Mouse (Mus musculus) T-helper 17 cell (primary cell): ENCODE measurements around the gene Dmxl2.

Experiments
- in situ Hi-C, 2 experiments: fragments of 300-600 bp; cut with MboI, MseI; formaldehyde crosslinking; loops; 1 replicate in 1 of 2; 2 replicates in 1 of 2; pipeline ENCODE4 v1.15.1; 2025; ENCODE audit warnings: high pct_unique_total_duplicates in 2 of 2

Gene Dmxl2

DNA sequence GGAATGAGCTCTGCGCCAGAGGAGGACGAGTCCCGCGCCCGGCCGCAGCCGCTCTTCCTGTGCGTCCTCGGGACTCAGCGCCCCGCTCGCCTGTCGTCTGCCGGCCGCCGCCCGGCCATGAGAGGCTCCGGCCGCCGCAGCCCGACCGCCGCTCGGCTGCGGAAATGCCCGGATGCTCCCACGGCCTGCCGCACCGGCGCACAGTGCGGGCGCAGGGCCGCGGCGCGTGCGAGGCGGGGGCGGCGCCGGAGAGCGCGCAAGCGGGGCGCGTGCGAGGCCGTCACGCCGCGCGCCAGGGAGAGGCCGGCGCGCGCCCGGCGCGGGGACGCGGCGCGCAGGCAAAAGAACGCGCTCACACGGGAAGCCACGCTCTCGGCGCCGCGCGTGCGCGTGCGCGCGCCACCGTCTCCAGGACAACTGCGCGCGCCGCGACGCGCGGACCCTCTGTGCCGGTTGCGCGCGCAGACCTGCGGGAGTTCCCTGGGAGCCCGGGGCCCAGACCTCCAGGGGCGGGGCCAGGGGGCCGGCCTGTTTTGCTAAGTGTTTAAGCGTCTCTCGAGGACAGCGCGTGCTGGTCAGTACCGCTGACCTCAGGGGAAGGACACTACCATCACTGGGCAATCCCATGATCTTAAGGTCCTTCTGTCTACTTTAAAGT is at the start of gene Dmxl2:
Gene Dmxl2, minus strand, starts transcription at position 174 of the 658 bp plus-strand sequence.
- in situ Hi-C loops = no loop called here

DNA sequence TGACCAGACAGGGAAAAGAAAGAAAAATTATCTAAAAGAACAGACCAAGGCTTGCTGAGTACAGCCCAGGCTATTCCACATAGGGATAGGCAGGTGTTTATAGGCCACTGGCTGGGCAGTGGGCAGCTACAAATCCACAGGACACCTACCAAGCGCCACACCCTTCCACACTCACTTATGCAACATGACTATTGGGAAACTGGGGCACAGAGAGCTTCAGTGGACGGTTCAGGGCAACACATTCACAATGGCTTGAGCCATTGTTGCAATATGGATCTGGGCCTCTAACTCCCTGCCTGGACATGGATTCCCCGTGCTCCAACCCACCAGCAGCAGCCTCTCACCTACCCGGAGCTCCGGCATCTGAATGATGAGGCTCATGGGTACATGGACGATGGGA is 48.0 kb upstream of the Dmxl2 start:
- in situ Hi-C loops = no loop called here

DNA sequence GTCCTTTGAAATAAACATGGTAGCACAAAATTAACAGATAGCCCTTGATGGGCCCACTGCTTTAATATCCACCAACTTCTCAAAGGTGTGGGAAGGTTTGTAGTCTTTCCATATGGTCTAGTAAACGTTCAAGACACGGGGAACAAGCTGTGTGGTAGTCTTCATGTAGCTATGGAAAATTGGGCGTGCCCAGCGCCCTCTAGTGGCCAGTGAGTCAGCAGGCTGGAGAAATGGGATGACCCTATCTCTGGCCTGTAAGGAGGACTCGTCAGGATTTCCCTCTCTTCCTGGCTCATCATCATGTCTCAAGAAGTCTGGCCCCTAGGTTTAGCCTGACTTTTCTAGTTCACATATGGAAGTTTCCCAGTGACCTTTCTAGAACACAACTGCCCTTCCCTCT is 46.1 kb upstream of the Dmxl2 start:
- in situ Hi-C loops = no loop called here

DNA sequence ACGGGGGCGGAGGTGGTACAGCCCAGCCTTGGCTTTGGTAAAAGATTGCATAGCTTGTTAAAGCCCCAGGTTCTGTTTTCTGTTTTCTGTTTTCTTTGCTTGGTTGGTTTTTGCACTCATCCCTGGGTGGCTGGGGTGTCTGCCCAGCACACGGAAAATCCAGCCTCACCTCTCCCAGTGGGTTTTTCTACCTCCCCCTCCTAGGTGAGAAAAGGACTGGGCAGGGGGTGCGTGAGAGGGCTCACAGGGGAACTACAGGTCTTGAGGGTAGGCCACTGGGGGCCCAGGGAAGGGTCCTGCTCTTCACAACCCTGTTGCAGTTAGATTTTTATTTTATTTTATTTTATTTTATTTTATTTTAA is 43.5 kb upstream of the Dmxl2 start:
- in situ Hi-C loops = no loop called here

DNA sequence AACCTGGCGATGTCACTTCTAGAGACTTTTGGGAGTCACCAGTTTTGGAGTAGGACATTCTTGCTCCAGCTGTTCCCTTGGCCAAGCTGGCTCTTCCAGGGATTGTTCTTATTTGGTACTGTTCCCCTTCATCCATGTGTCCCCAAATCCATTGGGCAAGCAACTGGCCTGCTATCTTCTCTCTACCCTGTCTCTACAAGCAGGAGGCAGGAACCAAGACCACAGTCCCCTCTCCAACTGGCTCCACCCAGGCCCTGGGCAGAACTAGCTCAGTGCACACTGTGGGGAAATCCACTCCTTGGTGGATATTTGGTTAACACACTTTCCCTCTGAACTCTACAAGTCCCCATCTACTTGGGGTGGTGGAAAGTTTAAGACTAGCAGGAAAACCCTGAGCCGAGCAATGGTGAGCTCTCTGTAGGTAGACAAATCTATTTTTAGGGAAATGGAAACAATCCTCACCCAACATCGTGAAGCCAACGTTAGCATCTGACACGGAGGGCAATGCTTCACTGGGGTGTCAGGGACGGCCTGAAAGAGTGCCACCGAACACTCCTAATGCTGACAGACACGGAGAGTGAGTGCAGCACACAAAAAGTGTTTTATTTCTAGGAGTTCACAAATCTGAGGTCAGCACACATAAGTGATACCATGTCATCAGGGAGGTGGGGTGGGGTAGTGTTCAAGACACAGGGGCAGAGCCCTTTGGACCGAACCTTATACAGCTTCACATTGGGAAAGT is 43.0 kb upstream of the Dmxl2 start:
- in situ Hi-C loops = no loop called here

DNA sequence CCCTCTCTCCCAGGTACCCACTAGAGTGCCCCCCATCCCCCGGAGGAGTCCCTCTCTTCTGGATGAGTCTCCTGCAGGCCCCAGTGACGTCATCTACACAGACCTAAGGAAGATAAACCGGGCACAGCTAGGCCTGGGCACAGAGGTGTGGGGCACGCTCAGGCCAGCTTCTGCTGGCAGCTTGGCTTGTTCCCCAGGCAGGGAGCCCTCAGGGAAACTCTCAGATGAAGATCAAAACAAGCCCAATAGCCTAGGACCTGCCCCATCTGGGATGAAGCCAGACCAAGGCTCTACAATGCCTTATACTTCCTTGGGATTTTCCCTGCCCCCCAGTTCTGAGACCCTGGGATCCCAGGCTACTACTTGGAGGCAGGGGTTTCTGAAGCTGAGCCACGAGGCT is 39.4 kb upstream of the Dmxl2 start:
- in situ Hi-C loops = no loop called here

DNA sequence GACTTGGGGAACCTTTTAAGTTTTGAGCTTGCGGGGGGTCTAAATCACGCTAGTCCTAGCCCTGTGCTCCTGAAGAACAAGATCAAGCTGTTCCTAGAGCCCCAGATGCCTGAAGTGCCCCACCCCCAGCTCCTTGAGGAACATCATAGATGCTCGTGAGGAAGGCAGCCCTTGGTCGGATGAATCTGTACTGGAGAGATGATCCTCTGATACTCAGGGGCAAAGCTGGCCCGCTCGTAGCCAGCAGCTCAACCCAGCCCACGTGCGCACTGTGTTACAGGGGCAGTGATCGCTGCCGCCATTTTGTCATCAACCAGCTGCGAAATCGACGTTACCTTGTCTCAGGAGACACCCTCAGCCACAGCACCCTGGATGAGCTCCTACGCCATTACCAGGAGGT is 37.3 kb upstream of the Dmxl2 start, which contains the start of gene Sh2d7:
Gene Sh2d7, plus strand, starts transcription at position 301 of the 400 bp plus-strand sequence.
- in situ Hi-C loops = no loop called here

DNA sequence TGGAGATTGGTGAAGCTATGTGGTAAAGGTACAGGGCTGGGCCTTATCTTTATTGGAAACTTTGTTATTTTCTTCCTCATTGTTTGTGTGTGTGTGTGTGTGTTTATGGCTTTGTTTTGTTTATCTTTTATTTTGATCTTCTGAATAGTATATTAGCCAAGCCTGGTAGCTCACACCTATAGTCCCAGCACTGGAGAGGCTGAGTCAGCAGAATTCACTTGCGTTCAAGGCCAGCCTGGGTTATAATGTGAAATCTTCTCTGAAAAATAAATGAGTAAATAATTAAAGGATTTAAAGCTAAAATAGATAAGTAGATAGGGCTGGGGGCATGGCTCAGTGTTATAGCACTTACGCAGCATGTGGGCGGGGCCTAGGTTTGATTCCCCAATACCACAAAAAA is 36.8 kb upstream of the Dmxl2 start:
- in situ Hi-C loops = no loop called here

DNA sequence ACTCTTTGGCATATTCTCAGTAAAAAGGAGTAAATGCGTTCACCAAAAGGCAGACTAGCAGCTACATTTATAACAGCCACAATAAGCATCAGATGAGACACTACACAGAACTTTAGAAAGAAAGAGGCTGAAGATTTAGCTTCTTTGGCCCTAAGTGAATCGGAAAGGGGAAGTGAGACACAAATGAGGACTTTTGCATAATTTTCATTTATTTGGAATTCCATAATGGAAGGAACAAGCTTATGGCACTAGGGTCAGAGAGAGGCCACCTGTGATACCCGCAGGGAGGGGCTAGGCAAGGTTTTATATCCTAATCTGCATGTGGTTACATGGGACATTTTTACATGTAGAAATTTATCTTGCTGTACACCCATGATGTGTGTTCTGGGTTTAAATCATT is 36.1 kb upstream of the Dmxl2 start:
- in situ Hi-C loops = no loop called here

DNA sequence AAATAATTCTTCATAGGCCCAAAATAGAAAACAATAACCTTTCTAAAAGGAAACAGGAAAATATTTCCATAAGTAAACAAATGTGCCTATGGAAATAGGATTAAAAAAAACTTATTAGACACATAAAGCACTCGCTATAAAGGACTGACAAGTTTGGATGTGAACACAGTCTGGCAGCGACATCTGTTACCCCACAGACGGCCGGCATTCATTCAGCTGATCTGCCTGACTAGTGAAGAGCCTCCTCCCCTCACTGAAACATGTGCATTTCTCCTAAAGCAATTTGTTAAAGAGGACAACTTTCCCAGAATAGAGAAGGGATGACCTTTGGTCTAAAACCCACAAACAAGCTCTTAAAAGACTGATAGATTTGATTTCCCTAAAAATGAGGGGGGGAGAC is 35.6 kb upstream of the Dmxl2 start:
- in situ Hi-C loops = no loop called here

DNA sequence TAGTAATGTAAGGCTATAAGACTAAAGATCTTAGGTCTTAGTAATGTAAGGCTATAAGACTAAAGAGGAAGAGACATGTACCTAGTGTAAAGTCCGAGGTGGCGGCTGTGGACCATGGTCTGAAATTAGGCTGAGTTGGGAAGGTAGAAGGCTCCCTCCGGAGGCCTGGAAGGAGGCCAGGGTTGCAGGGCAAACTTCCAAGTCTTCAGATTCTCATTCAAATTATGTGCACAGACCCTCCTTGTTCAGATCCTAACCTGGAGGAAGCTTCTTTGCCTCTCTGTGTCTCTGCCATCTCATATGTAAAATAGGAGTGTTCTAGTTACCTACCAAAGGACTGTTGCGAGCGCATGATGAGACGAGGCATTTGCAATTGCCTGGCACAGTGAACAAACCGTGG is 34.8 kb upstream of the Dmxl2 start:
- in situ Hi-C loops = no loop called here

DNA sequence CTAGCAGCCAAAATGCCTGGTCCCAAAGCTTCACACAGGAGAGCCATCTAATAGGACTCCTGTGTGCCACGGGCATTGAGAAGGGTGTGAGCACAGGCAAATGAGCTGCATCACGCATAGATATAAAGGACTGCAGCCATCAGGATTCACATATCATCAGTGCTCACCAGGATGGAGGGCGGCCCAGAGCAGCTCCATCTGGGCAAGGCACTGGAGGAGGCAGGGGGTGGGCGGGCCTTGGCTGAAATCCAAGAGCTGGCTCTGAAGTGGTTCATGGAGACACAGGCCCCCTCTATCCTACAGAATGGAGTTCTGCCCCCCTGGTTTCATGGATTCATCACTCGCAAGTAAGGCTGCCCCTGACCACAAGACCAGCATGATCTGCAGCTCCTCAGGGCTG is 32.5 kb upstream of the Dmxl2 start:
- in situ Hi-C loops = no loop called here

DNA sequence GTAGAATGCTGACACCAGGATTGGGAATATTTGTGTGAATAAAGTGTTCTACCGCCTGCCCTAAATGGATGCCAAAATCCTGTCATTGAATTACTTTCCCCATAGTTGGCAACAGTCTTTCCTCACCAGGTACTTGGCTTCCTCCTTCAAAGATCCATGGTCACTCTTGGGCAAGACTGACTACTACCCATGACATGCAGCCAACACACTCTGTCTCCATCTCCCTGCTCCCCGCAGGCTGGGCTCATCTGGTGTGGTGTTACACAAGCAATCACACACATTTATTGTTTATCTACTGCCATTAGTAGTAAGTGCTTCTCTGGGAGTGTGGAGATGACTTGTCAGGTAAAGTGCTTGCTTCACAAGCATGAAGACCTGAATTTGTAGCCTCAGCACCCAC is 31.5 kb upstream of the Dmxl2 start:
- in situ Hi-C loops = no loop called here

DNA sequence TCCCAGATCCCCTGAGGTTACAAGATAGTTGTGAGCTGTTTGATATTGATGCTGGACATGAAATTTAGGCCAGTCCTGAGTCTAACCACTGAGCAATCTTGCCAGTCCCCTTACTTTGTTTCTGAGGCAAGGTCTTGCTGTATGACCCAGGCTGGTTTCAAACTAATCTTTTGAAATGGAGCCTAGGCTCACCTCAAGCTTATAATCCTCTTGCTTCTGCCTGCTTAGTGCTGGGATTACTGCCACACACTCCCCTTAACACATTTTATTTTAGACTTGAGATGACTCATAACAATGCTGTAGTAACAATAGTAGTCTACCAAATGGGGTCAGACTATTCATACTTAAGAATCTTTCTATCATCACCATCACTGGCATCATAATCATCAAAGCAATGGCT is 30.0 kb upstream of the Dmxl2 start:
- in situ Hi-C loops = no loop called here

DNA sequence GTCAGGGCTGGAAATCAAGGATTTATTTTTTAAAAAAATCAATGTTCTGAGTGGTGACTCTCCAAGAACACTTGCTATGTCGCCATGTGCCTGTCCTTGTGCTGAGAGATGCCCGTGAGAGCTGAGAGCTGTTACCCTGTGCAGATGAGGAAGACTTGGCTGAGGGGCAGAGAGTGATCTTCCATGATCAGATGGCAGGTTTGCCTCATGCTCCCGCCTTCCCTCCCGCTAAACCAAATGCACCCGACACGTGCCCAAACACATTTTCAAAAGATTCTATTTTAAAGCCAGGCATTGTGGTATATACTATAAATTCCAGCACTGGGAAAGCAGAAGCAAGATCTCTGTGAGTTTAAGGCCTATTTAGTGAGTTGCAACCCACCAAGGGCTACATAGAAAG is 29.4 kb upstream of the Dmxl2 start:
- in situ Hi-C loops = no loop called here

DNA sequence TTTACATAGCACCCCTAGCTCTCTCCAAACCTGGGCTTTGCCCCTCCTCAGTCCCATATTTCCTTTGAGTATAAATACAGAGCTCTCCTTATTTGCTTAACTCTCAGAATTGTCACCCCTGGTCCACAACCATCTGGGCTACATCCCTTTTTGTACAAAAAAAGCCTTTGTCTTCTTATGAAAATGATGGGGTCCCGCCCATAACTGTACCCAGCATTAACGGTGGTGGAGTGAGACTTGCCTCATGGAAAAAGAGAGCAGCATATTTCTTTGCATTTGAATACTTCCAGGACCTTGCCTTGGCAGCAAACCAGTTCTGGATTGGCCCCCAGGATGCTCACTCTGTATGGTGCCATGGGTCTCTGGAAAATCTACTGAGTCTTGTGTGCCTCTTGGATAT is 28.5 kb upstream of the Dmxl2 start:
- in situ Hi-C loops = no loop called here

DNA sequence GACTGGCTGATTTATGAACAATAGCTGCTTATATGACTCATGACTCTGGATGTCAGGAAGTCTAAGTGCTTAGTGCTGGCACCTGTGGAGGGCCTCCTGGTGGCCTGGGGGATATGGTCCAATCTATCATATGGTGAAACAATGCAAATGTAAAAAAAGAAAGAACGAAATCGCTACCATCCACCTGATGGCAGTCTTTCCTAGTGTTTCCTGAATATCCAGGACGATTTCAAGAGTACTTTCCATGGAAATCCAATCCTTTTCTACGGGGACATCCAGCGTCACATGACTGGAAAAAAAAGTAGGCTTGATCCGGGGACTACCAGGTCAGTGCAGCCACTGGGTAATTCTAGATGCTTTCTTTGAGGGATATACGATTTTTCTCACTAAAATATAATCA is 26.3 kb upstream of the Dmxl2 start:
- in situ Hi-C loops = no loop called here

DNA sequence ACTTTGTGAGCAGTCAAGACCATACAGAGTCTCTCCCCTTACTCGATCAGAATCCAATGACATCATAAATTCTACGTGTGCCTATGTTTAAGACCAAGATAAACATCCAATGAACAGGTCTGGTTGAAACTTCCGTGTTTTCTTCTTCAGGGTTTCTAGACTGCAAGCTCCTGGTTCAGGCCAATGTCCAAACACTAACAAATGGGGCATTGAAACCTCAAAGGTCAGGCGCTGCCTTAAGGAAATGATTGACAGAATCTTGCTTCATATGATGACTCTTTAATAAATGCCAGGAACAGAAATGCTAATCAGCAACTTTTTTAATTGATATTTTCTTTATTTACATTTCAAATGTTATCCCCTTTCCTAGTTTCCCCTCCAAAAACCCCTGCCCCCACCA is 18.9 kb upstream of the Dmxl2 start:
- in situ Hi-C loops = no loop called here

DNA sequence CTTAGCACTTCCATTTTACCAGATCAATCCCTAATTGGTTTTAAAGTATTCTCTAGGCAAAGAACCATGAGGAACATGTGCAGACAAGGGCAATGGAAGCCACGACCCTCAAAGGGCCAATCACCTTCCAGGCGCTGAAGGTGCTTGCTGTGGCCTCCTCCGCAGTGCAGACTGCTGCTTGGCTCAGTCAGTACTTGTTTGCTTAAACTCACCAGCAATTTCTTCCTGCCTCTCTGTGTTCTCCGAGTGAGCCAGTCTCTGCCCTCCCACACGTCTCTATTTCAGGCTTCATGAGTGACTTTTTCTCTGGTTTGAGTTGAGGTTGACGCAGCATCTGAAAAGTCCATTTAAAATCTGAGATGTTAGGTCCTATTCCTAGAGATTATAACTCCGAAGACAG is 17.5 kb upstream of the Dmxl2 start:
- in situ Hi-C loops = no loop called here

DNA sequence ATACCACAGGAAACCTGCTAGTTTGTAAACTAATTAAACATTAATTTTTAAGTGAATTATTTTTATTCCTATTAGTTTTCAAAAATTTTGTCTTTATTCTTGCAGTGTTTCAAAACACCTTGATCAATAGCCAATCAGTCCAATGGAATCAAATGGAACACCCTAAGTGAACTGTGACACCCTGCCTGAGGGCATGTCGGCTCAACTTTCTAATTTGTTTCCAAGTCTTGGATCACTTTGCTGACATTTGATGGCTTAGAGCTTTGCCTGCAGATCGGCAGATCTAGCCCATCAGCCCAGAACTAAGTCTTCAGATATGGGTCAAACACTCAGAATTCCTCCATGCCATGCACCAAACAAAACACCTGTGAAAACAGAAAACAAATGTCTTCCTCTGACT is 14.6 kb upstream of the Dmxl2 start:
- in situ Hi-C loops = no loop called here

DNA sequence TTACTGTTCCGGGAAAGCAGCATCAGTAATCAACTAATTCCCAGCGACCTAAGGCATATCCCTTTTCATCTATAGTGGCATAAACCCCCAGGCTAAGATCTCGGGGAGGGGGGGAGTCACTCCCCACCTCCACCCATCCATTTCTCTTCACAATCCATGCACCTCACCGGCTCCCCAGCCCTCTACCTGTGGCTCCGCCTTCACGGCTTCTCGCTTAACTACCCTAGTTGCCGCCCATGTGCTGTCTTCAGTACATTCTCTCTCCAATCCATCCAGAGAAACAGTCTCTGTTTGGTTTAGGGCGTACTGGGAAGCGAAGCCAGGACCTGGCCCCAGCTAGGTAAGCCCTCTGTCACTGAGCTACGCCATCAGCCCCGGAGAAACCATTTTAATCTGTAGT is 1.4 kb upstream of the Dmxl2 start:
- in situ Hi-C loops = no loop called here

DNA sequence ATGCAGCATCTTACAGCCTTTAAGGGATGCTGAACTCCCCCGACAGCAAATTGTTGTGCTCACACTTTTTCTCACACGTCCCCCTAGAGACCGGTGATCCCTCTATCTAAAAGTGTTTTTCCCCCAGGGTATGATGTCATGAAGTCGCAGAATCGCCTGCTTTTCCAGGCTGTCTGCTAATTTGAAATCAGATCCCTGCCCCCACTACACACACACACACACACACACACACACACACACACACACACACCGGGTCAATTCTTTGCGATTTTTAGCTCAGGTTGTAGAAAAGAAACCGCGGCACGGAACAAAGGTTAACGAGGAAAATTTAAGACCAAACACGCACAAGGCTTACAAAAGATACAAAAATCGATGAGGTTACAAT is 677 bp upstream of the Dmxl2 start:
- in situ Hi-C loops = no loop called here

DNA sequence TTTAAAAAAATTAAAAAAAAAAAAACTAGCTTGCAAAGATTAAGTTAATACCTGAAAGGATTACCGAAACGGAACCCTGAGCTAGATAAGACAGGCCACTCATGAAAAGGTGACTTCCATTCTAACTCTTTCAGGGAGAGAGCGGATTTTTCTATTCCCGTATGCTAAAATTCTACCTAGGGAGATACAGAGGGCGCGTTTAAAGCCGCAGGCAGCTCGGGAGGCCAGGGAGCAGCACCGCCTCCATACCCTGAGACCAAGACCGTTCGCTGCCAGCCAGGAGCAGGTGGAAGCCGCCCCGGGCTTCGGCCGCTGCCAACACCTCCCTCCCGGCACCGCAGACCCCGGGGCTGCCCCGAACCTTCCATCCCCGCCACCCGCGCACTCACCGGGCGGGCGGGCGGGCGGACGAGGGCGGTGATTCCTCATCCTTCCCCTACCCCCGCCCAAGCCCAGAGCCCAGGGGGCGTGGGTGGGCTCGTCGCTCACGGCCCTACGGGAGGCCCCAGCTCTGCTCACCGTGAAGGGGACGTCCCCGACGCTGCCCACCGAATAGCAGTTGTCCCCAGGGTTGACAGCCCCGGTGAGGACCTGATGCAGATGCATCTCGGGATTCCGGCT is 484 bp downstream of the Dmxl2 start:
- in situ Hi-C loops = no loop called here
